In genomic region chr8:105077071-105077470, GRCm38 (mm10) we compare ENCODE assay signal across 30 mouse cellular contexts. TPM values are rescaled to one million over a fixed set of nuclear protein-coding genes. Genes with fewer than 3 reads are reported as not detected.
"Had no signal": no experiment of that assay in that cellular context is flagged by ENCODE, and none has a peak within 500 bp of the region (broad histone marks: within the 10 kb centered on the region; RNA-seq: fewer than 3 reads in every experiment).

No protein-coding gene starts in this region.

- H3K27ac ChIP-seq: gastrocnemius, adult 2 months; heart, adult 2 months; heart, embryonic 13.5 days; heart, embryonic 15.5 days; hindbrain, embryonic 10.5 days; hindbrain, embryonic 12.5 days; hindbrain, embryonic 14.5 days; intestine, embryonic 15.5 days; kidney, embryonic 15.5 days; kidney, postnatal 0 days; layer of hippocampus, adult 2 months; left cerebral cortex, adult 2 months; limb, embryonic 10.5 days; limb, embryonic 12.5 days; liver, embryonic 13.5 days had no signal

- H3K36me3 ChIP-seq: heart, embryonic 13.5 days; heart, embryonic 15.5 days; hindbrain, embryonic 10.5 days; hindbrain, embryonic 12.5 days; intestine, embryonic 15.5 days; kidney, embryonic 15.5 days; limb, embryonic 10.5 days; limb, embryonic 12.5 days; liver, embryonic 13.5 days had no signal

- DNase-seq: gastrocnemius, adult 2 months; gastrocnemius, postnatal 10 days; gastrocnemius, postnatal 25 days; heart, adult 2 months; heart, postnatal 14 days; heart, postnatal 4 days; kidney, adult 18-20 months; kidney, postnatal 25 days; kidney, postnatal 4 days; liver; liver, embryonic 13.5 days had no signal

- H3K4me3 ChIP-seq: gastrocnemius, adult 2 months; heart, adult 2 months; heart, embryonic 13.5 days; heart, embryonic 15.5 days; hindbrain, embryonic 10.5 days; hindbrain, embryonic 12.5 days; intestine, embryonic 15.5 days; kidney, embryonic 15.5 days; layer of hippocampus, adult 2 months; left cerebral cortex, adult 2 months; limb, embryonic 10.5 days; limb, embryonic 12.5 days; liver, embryonic 13.5 days had no signal

- H3K4me1 ChIP-seq: heart, embryonic 13.5 days; heart, embryonic 15.5 days; hindbrain, embryonic 10.5 days; hindbrain, embryonic 12.5 days; intestine, embryonic 15.5 days; kidney, embryonic 15.5 days; limb, embryonic 10.5 days; limb, embryonic 12.5 days; liver, embryonic 13.5 days had no signal

- H3K27me3 ChIP-seq: heart, embryonic 13.5 days; heart, embryonic 15.5 days; hindbrain, embryonic 12.5 days; intestine, embryonic 15.5 days; kidney, embryonic 15.5 days; limb, embryonic 12.5 days; liver, embryonic 13.5 days had no signal

RNA-seq across cellular contexts. Expression of gene Ces3b, which starts 6.5 kb away (rescaled TPM):
- polyA plus RNA-seq: heart, adult 2 months; heart, embryonic 11.5 days; heart, embryonic 13.5 days; hindbrain, embryonic 10.5 days; hindbrain, embryonic 12.5 days; hindbrain, embryonic 14.5 days; hindbrain, embryonic 16.5 days; inflammation-experienced regulatory T-cells, adult 6 months; intestine, embryonic 15.5 days; intestine, postnatal 0 days; kidney, embryonic 15.5 days; kidney, postnatal 0 days; limb, embryonic 10.5 days; limb, embryonic 12.5 days; limb, embryonic 14.5 days; liver, embryonic 11.5 days; liver, embryonic 13.5 days had no signal

RNA-seq across cellular contexts. Expression of gene Ces3a, which starts 28.7 kb away (rescaled TPM):
- polyA plus RNA-seq: heart, adult 2 months; heart, embryonic 11.5 days; heart, embryonic 13.5 days; heart, embryonic 15.5 days; heart, postnatal 0 days; hindbrain, embryonic 10.5 days; hindbrain, embryonic 12.5 days; hindbrain, embryonic 14.5 days; hindbrain, embryonic 16.5 days; inflammation-experienced regulatory T-cells, adult 6 months; intestine, embryonic 15.5 days; intestine, postnatal 0 days; kidney, embryonic 15.5 days; kidney, postnatal 0 days; limb, embryonic 10.5 days; limb, embryonic 12.5 days; limb, embryonic 14.5 days; liver, embryonic 11.5 days had no signal

RNA-seq across cellular contexts. Expression of gene Ces4a, which starts 54.5 kb away (rescaled TPM):
- polyA plus RNA-seq: heart, adult 2 months; heart, embryonic 11.5 days; heart, embryonic 13.5 days; heart, embryonic 15.5 days; heart, postnatal 0 days; hindbrain, embryonic 10.5 days; hindbrain, embryonic 12.5 days; hindbrain, embryonic 14.5 days; hindbrain, embryonic 16.5 days; inflammation-experienced regulatory T-cells, adult 6 months; intestine, embryonic 15.5 days; intestine, postnatal 0 days; kidney, embryonic 15.5 days; kidney, postnatal 0 days; limb, embryonic 10.5 days; limb, embryonic 12.5 days; limb, embryonic 14.5 days; liver, embryonic 11.5 days; liver, embryonic 13.5 days had no signal
